Mouse (Mus musculus): ENCODE data around the gene Pnliprp1. TPM values are rescaled to one million over a fixed set of nuclear protein-coding genes. Genes with fewer than 3 reads are reported as not detected.

Pnliprp1 gene
- total and polyA plus RNA-seq, 3 experiments = not detected

GRCm38 (mm10) chr19:58743736-58744135 is 15.0 kb downstream of the Pnliprp1 start:
- H3K4me3 ChIP-seq (ENCODE audit: control insufficient read depth in 1 of 2, insufficient read depth in 1 of 2, low read depth in 2 of 2, low read length in 2 of 2) = no peak overlapping the region
- no peaks in the 10 kb centered on the region for H3K27me3 ChIP-seq (ENCODE audit: control insufficient read depth in 1 of 2, insufficient read depth in 2 of 2, low read length in 2 of 2)
- no peaks in the 10 kb centered on the region for H3K79me2 ChIP-seq (ENCODE audit: control insufficient read depth, insufficient read depth, low read length, poor library complexity)
- H3K4me1 ChIP-seq (ENCODE audit: control insufficient read depth in 1 of 2, insufficient read depth in 2 of 2, low read length in 2 of 2) = no peaks in the 10 kb centered on the region
- no peak for DNase-seq (ENCODE audit: low read depth, low spot score)
- TF ChIP-seq GATA1 (IDR thresholded peaks at IDR 0.05; ENCODE audit: low read depth, low read length) (no peak), USF1 (IDR thresholded peaks at IDR 0.05; ENCODE audit: low read depth, low read length) (no peak), POLR2A (IDR thresholded peaks at IDR 0.05; ENCODE audit: control insufficient read depth in 1 of 2, insufficient read depth in 1 of 2, low read depth in 1 of 2, low read length in 2 of 2, poor library complexity in 1 of 2) (no peak), CTCF (IDR thresholded peaks at IDR 0.05 in 2 of 3, conservative IDR thresholded peaks at IDR 0.05 in 1 of 3; ENCODE audit: control insufficient read depth in 1 of 3, insufficient read depth in 1 of 3, low read depth in 2 of 3, low read length in 3 of 3, poor library complexity in 1 of 3, severe bottlenecking in 1 of 3) (no peak), UBTF (IDR thresholded peaks at IDR 0.05; ENCODE audit: borderline replicate concordance, insufficient read depth, low read depth, low read length) (no peak), ZC3H11A (IDR thresholded peaks at IDR 0.05; ENCODE audit: low read depth, low read length) (no peak), KAT2A (conservative IDR thresholded peaks at IDR 0.05; ENCODE audit: low read depth, low read length) (no peak), RCOR1 (IDR thresholded peaks at IDR 0.05; ENCODE audit: low read depth, low read length) (no peak), HCFC1 (IDR thresholded peaks at IDR 0.05; ENCODE audit: low read depth, low read length) (no peak), ETS1 (IDR thresholded peaks at IDR 0.05; ENCODE audit: low read depth, low read length) (no peak), SMC3 (IDR thresholded peaks at IDR 0.05; ENCODE audit: low read depth, low read length) (no peak), POLR2AphosphoS5 (IDR thresholded peaks at IDR 0.05; ENCODE audit: borderline replicate concordance, low read depth, low read length) (no peak), E2F4 (IDR thresholded peaks at IDR 0.05; ENCODE audit: borderline replicate concordance, low read depth, low read length) (no peak), ZNF384 (IDR thresholded peaks at IDR 0.05; ENCODE audit: low read depth, low read length) (no peak), MYC (IDR thresholded peaks at IDR 0.05; ENCODE audit: low read depth, low read length) (no peak)
- H3K27ac ChIP-seq (ENCODE audit: control insufficient read depth, low read depth, low read length) = no peak overlapping the region
- no peaks in the 10 kb centered on the region for H3K36me3 ChIP-seq (ENCODE audit: control insufficient read depth in 1 of 2, insufficient read depth in 2 of 2, low read length in 2 of 2)
- no peak overlapping the region for H3K9ac ChIP-seq (ENCODE audit: control insufficient read depth, low read depth, low read length, poor library complexity, severe bottlenecking)
- no peaks in the 10 kb centered on the region for H3K9me3 ChIP-seq (replicated peaks; ENCODE audit: insufficient read depth, low read length)

DNA sequence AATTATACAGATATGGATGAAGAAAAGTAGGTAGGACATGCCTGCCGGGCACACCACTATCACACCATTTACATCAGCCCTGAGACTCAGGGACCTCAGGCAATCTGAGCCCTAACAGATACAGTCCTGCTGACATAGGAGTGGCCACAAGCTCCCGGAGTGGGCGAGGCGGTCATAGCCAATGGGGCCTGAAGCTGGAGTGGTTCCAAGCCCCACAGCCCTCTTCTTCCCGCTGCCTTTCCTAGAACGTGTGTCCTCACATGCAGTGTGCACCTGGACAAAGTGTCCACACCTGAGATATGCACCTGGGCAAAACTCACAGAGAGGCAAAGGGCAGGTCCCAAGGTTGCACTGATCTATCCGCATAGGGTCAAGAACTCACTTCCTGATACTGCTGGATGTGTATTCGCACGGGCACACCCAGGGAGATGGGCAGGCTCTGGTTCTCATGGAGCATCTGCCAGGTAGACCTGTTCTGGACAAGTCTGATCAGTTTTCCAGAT is 18.9 kb downstream of the Pnliprp1 start:
- no peak for TF ChIP-seq GATA1 (IDR thresholded peaks at IDR 0.05; ENCODE audit: low read depth, low read length)
- TF ChIP-seq CTCF (IDR thresholded peaks at IDR 0.05 in 2 of 3, conservative IDR thresholded peaks at IDR 0.05 in 1 of 3; ENCODE audit: control insufficient read depth in 1 of 3, insufficient read depth in 1 of 3, low read depth in 2 of 3, low read length in 3 of 3, poor library complexity in 1 of 3, severe bottlenecking in 1 of 3) = no peak
- TF ChIP-seq ETS1 (IDR thresholded peaks at IDR 0.05; ENCODE audit: low read depth, low read length) = no peak
- no peak for TF ChIP-seq POLR2AphosphoS5 (IDR thresholded peaks at IDR 0.05; ENCODE audit: borderline replicate concordance, low read depth, low read length)
- no peak for TF ChIP-seq RCOR1 (IDR thresholded peaks at IDR 0.05; ENCODE audit: low read depth, low read length)
- TF ChIP-seq NRF1 (IDR thresholded peaks at IDR 0.05; ENCODE audit: insufficient read depth, low read depth, low read length, poor library complexity, severe bottlenecking) = no peak
- TF ChIP-seq BHLHE40 (IDR thresholded peaks at IDR 0.05; ENCODE audit: borderline replicate concordance, low read depth, low read length) = no peak
- no peak for TF ChIP-seq ZC3H11A (IDR thresholded peaks at IDR 0.05; ENCODE audit: low read depth, low read length)
- no peak for TF ChIP-seq POLR2A (IDR thresholded peaks at IDR 0.05; ENCODE audit: control insufficient read depth in 1 of 2, insufficient read depth in 1 of 2, low read depth in 1 of 2, low read length in 2 of 2, poor library complexity in 1 of 2)
- no peak for TF ChIP-seq SMC3 (IDR thresholded peaks at IDR 0.05; ENCODE audit: low read depth, low read length)

More for the DNA sequence above, 18.9 kb downstream of the Pnliprp1 start:
- Histone ChIP-seq H3K36me3 (ENCODE audit: control insufficient read depth in 1 of 2, insufficient read depth in 2 of 2, low read length in 2 of 2) (no peaks in the 10 kb centered on the region), H3K27me3 (ENCODE audit: control insufficient read depth in 1 of 2, insufficient read depth in 2 of 2, low read length in 2 of 2) (no peaks in the 10 kb centered on the region), H3K79me2 (ENCODE audit: control insufficient read depth, insufficient read depth, low read length, poor library complexity) (no peaks in the 10 kb centered on the region), H3K4me3 (ENCODE audit: control insufficient read depth in 1 of 2, insufficient read depth in 1 of 2, low read depth in 2 of 2, low read length in 2 of 2) (no peak overlapping the region), H3K9ac (ENCODE audit: control insufficient read depth, low read depth, low read length, poor library complexity, severe bottlenecking) (no peak overlapping the region), H3K27ac (ENCODE audit: control insufficient read depth, low read depth, low read length) (no peak overlapping the region), H3K9me3 (replicated peaks; ENCODE audit: insufficient read depth, low read length) (no peaks in the 10 kb centered on the region), H3K4me1 (ENCODE audit: control insufficient read depth in 1 of 2, insufficient read depth in 2 of 2, low read length in 2 of 2) (no peaks in the 10 kb centered on the region)
- no peak for DNase-seq (ENCODE audit: low read depth, low spot score)
